ENCODE assay signal across 8 mouse cellular contexts in the genomic region with DNA sequence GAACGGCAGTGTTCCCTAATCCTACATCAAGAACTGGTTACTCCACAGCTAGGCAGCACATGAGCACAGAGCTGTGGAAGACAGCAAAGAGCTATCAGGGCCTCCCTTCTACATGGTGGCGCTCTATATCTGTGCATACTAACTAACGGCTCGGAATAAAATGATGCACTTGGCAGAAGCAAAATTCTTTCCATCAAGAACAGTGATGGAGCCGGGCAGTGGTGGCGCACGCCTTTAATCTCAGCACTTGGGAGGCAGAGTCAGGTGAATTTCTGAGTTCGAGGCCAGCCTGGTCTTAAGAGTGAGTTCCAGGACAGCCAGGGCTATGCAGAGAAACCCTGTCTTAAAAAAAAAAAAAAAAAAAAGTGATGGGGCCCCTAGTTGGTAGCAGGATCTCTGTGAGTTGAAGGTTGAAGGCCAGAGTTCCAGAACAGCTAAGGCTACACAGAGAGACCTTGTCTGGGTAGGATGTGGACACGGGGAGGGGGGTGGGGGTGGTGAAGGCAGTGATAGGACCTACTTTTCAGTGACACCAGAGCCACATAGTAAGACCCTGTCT. TPM values are rescaled to one million over a fixed set of nuclear protein-coding genes. Genes with fewer than 3 reads are reported as not detected.
DNase-seq lines count a peak whose midpoint lies in the region; ATAC-seq and TF ChIP-seq lines count a peak whose summit lies in the region.

A gene (minus strand): TSS at position 85 of the 559 bp plus-strand sequence.

- no peaks in the 10 kb centered on the region; the same call in 1 of the 2 replicates for H3K79me2 ChIP-seq in liver, adult 2 months (ENCODE audit: control insufficient read depth, insufficient read depth, low read length)

- peak within 1 kb of the TSS; percentile 87 for H3K27ac ChIP-seq in liver, adult 2 months (replicated peaks; ENCODE audit: insufficient read depth, low read depth, low read length)
- H3K27ac ChIP-seq in forebrain, embryonic 15.5 days (replicated peaks): peak within 1 kb of the TSS; percentile 52; the same call in 1 of the 2 replicates
- peak within 1 kb of the TSS; percentile 85 for H3K27ac ChIP-seq in kidney, embryonic 16.5 days (ENCODE audit: low read length)

- peaks cover 4% of the 10 kb centered on the region; the same call in 1 of the 2 replicates for H3K4me1 ChIP-seq in liver, adult 2 months (ENCODE audit: control insufficient read depth, insufficient read depth, low read length)
- H3K4me1 ChIP-seq in forebrain, embryonic 15.5 days: peaks cover 14% of the 10 kb centered on the region
- no peaks in the 10 kb centered on the region for H3K4me1 ChIP-seq in kidney, embryonic 16.5 days (ENCODE audit: insufficient read depth, low read length)

- peak; percentile 70 for ATAC-seq in forebrain, embryonic 15.5 days (replicated peaks)
- ATAC-seq in kidney, embryonic 16.5 days (ENCODE audit: low FRiP score, low TSS enrichment): peak; percentile 58; the same call in 1 of the 2 replicates
- ATAC-seq in megakaryocyte-erythroid progenitor cell, adult 5-6 weeks (replicated peaks; ENCODE audit: low FRiP score, low TSS enrichment, poor library complexity, severe bottlenecking): peak; percentile 33; the same call in 1 of the 2 replicates

- peak within 1 kb of the TSS; percentile 92 for H3K4me2 ChIP-seq in forebrain, embryonic 15.5 days (replicated peaks)
- peak within 1 kb of the TSS; percentile 67 for H3K4me2 ChIP-seq in kidney, embryonic 16.5 days (replicated peaks; ENCODE audit: low read depth, low read length)

- H3K9me3 ChIP-seq in forebrain, embryonic 15.5 days: no peaks in the 10 kb centered on the region
- H3K9me3 ChIP-seq in kidney, embryonic 16.5 days (ENCODE audit: low read length): no peaks in the 10 kb centered on the region; the same call in none of the 2 replicates

- H3K27me3 ChIP-seq in liver, adult 2 months (ENCODE audit: control insufficient read depth, insufficient read depth, low read length): no peaks in the 10 kb centered on the region
- no peaks in the 10 kb centered on the region for H3K27me3 ChIP-seq in forebrain, embryonic 15.5 days
- no peaks in the 10 kb centered on the region for H3K27me3 ChIP-seq in kidney, embryonic 16.5 days (ENCODE audit: insufficient read depth, low read length)

- TF ChIP-seq CTCF in liver, adult 2 months (IDR thresholded peaks at IDR 0.05; ENCODE audit: low read depth, low read length): no peak

- H3K4me3 ChIP-seq in liver, adult 2 months (ENCODE audit: insufficient read depth, low read depth, low read length): peak within 1 kb of the TSS; percentile 95
- peak within 1 kb of the TSS; percentile 61 for H3K4me3 ChIP-seq in forebrain, embryonic 15.5 days
- peak within 1 kb of the TSS; percentile 73 for H3K4me3 ChIP-seq in kidney, embryonic 16.5 days (ENCODE audit: low read length)

- 83% methylated on average over 9 of the region's 9 CpGs for WGBS in liver, adult 2 months
- 69% methylated on average over 9 of the region's 9 CpGs for WGBS in forebrain, embryonic 15.5 days
- 68% methylated on average over 9 of the region's 9 CpGs for WGBS in kidney, embryonic 16.5 days

- peak within 1 kb of the TSS; percentile 94 for H3K9ac ChIP-seq in liver, adult 2 months (ENCODE audit: low read depth, low read length)
- peak within 1 kb of the TSS; percentile 67 for H3K9ac ChIP-seq in forebrain, embryonic 15.5 days (replicated peaks)
- peak within 1 kb of the TSS; percentile 84 for H3K9ac ChIP-seq in kidney, embryonic 16.5 days (replicated peaks; ENCODE audit: low read length)

- no peaks in the 10 kb centered on the region for H3K36me3 ChIP-seq in liver, adult 2 months (ENCODE audit: control insufficient read depth, insufficient read depth, low read length)
- no peaks in the 10 kb centered on the region for H3K36me3 ChIP-seq in forebrain, embryonic 15.5 days
- H3K36me3 ChIP-seq in kidney, embryonic 16.5 days (ENCODE audit: insufficient read depth, low read length): no peaks in the 10 kb centered on the region

- TF ChIP-seq POLR2A in liver, adult 2 months (IDR thresholded peaks at IDR 0.05; ENCODE audit: extremely low read depth, insufficient read depth, low read length): no peak

- no peak for DNase-seq in liver, adult 2 months (ENCODE audit: extremely low read depth, low read depth, low spot score)
- no peak for DNase-seq in liver
- peak; percentile 72 for DNase-seq in brain, adult 2 months (ENCODE audit: low read depth, low spot score)
- DNase-seq in thymus, postnatal 36 days: peak; percentile 21 to 22
- no peak for DNase-seq in urinary bladder, postnatal 10 days (ENCODE audit: low spot score)

RNA-seq across cellular contexts. Expression of the gene that starts here (rescaled TPM):
- total RNA-seq in liver, adult 2 months (2014; rRNA removed): 29.7 and 54.2 TPM in 2 replicates
- polyA plus RNA-seq in liver, adult 2 months (2012; rRNA removed): 5.9 and 7.4 TPM in 2 replicates
- 4.7 and 6.0 TPM in 2 replicates for polyA plus RNA-seq in forebrain, embryonic 15.5 days (2015; fragmentation: Nextera tagmentation; extraction: Ambion mirVana)
- polyA plus RNA-seq in kidney, embryonic 16.5 days (2015; fragmentation: Nextera tagmentation; extraction: Ambion mirVana): 15.7 and 18.7 TPM in 2 replicates
- 27.6 and 40.1 TPM in 2 replicates for total RNA-seq in megakaryocyte-erythroid progenitor cell, adult 5-6 weeks (2014; fragmentation: Nextera tagmentation)
- total RNA-seq in megakaryocyte-erythroid progenitor cell, adult 5-6 weeks (2017): 39.1 and 102 TPM in 2 replicates

Comparison
In these comparisons a context has a peak if more than half of its experiments do, and no peak if none do; other contexts are left out.
1. DNase-seq: peak in brain, adult 2 months (single experiment) and thymus, postnatal 36 days (2 of 2); none in liver, adult 2 months (single experiment), liver (single experiment) and urinary bladder, postnatal 10 days (single experiment).
2. Peak in every context shown above with its lines, with median percentiles within 50 percentile points of each other: H3K27ac ChIP-seq, H3K4me3 ChIP-seq, H3K9ac ChIP-seq and ATAC-seq.